Mouse (Mus musculus): ENCODE data around the gene Cbr1. TPM values are rescaled to one million over a fixed set of nuclear protein-coding genes. Genes with fewer than 3 reads are reported as not detected.

Cbr1 gene
- polyA plus RNA-seq, 1 experiment from 2014 or later, result 95.9 TPM

DNA sequence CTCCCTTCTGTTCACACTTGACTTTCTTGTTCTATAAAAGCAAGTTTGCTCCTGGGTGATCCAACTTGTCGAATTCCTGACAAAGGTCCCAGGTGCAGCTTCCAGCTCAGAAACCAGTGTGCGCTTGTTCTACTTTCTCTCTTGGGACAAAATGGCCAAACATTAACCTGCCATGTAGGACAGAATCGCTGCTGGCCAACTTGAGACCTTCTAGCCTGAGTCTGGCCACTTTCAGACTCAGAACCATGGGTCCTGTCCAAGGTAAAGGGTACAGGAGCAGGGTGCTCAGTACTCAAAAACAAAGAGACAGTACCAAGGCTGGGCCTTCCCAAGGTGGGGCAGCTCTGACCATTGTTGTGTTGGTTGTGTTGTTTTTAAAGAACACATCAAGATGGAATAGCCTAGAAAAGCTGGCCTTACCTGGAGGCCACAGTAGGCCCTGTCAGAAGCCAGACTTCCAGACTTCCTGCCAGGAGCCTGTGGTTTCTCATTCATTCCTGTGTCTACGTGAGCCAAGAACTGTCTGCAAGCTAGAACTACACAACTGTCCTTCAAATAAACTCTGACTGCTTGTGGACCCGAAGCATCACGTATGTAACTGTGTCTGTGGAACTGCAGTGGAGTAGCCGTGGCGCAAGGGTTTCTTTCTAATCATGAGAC is 27.2 kb upstream of the Cbr1 start:
- 82% methylated on average over 8 of the region's 8 CpGs for WGBS
- H3K4me2 ChIP-seq (replicated peaks; ENCODE audit: low read depth, low read length), result no peak overlapping the region
- no peak for ATAC-seq (ENCODE audit: insufficient number of reproducible peaks, insufficient read depth, low FRiP score, low read depth)

DNA sequence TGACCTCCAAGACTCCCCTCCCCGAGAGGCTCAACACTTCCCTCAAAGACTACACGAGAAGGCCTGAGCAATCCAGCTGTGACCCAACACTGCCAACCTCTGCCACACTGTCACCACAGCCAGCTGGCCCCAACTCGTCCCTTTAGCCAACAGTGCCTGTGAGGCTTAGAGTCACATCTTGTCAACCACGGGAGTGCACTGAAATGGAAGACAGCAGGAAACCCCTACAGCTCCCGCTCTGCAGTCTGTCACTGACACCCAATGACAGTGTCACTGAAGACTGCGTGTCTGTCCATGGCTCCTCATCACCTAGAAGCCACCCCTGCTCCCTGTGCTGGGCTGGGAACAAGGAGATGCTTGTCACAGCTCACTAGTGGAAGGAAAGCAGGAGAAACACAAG is 24.5 kb upstream of the Cbr1 start:
- 59% methylated on average over 6 of the region's 6 CpGs for WGBS
- Histone ChIP-seq H3K36me3 (ENCODE audit: control insufficient read depth, insufficient read depth, low read length) (peaks cover 4% of the 10 kb centered on the region), H3K4me3 (ENCODE audit: low read depth, low read length) (no peak overlapping the region), H3K9me3 (ENCODE audit: control insufficient read depth, low read depth, low read length) (no peaks in the 10 kb centered on the region), H3K27me3 (ENCODE audit: control insufficient read depth, insufficient read depth, low read length) (no peaks in the 10 kb centered on the region), H3K4me2 (replicated peaks; ENCODE audit: low read depth, low read length) (no peak overlapping the region), H3K4me1 (ENCODE audit: control insufficient read depth, insufficient read depth, low read length) (no peaks in the 10 kb centered on the region; the same call in 1 of the 2 replicates), H3K9ac (replicated peaks; ENCODE audit: low read depth, low read length) (no peak overlapping the region), H3K27ac (ENCODE audit: low read length) (no peak overlapping the region)
- no peak for ATAC-seq (ENCODE audit: insufficient number of reproducible peaks, insufficient read depth, low FRiP score, low read depth)

More for the DNA sequence above, 27.2 kb upstream of the Cbr1 start:
- Histone ChIP-seq H3K9me3 (ENCODE audit: control insufficient read depth, low read depth, low read length) (no peaks in the 10 kb centered on the region), H3K9ac (replicated peaks; ENCODE audit: low read depth, low read length) (no peak overlapping the region), H3K27me3 (ENCODE audit: control insufficient read depth, insufficient read depth, low read length) (no peaks in the 10 kb centered on the region), H3K4me1 (ENCODE audit: control insufficient read depth, insufficient read depth, low read length) (peaks cover 12% of the 10 kb centered on the region; the same call in 1 of the 2 replicates), H3K36me3 (ENCODE audit: control insufficient read depth, insufficient read depth, low read length) (no peaks in the 10 kb centered on the region), H3K27ac (ENCODE audit: low read length) (no peak overlapping the region), H3K4me3 (ENCODE audit: low read depth, low read length) (no peak overlapping the region)

DNA sequence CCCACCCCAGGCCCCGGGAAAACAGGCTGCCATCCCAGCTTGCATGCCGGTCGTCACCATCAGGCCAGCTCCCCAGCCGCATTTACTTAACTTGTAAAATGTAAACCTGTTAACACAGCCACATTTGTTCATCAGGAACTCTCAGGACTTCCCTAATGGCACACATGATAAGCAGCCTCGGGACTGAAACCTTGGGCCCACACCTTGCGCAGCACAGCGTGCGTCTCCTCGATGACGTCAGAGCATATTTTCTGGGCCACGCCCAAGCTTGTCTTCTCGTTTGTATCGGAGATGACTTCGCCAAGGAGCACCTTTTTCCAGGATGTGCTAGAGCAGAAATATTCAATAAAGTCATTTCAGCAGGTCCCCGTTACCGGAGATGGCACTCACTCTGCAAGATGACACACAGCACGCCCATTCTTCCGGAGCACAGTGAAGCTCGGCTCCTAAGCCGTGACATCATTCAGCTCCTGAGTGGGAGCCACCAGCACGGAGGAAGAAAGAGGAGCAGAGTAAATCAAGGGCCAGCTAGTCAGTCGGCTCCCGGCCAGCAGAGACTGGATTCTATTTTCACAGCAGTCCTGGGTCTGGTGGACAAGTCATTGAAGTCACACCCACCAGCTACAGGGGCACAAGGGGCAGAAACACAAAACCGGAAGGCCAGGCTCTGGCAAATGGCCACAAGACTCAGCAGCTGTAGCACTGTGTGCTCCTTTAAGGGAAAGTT is 20.5 kb upstream of the Cbr1 start:
- H3K4me2 ChIP-seq (replicated peaks; ENCODE audit: low read depth, low read length), result no peak overlapping the region
- no peak overlapping the region for H3K9ac ChIP-seq (replicated peaks; ENCODE audit: low read depth, low read length)
- H3K27me3 ChIP-seq (ENCODE audit: control insufficient read depth, insufficient read depth, low read length), result no peaks in the 10 kb centered on the region
- WGBS, result 82% methylated on average over 24 of the region's 24 CpGs
- no peak overlapping the region for H3K27ac ChIP-seq (ENCODE audit: low read length)
- no peaks in the 10 kb centered on the region for H3K4me1 ChIP-seq (ENCODE audit: control insufficient read depth, insufficient read depth, low read length)
- no peak overlapping the region for H3K4me3 ChIP-seq (ENCODE audit: low read depth, low read length)
- H3K9me3 ChIP-seq (ENCODE audit: control insufficient read depth, low read depth, low read length), result no peaks in the 10 kb centered on the region
- ATAC-seq (ENCODE audit: insufficient number of reproducible peaks, insufficient read depth, low FRiP score, low read depth), result 0 out of 2 replicates have a peak, but pooled peaks have one; percentile 28
- H3K36me3 ChIP-seq (ENCODE audit: control insufficient read depth, insufficient read depth, low read length), result peaks cover 7% of the 10 kb centered on the region

DNA sequence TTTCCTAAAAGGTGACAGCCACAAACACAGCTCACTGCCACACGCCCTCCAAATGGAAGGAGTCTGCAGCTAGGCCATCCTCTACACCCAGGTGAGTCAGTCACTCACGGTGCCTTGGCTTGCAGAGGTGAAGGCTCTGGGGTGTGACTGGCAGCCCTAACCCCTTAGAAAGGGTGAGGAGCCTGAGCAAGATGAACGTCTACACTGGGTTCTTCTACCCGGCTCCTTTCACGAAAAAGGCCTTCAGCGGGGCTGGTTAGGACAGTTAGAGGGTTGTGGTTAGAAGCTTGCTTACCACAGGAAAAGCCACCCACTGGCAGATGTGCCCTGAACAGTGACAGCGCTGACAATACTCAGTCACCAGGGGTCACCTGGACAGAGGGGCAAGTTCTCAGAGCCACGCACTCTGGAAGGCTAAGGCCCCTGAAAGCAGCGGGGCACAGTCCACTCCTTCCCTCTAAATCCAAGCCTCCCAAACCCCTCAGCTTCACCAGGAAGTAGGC is 19.9 kb upstream of the Cbr1 start:
- no peaks in the 10 kb centered on the region for H3K27me3 ChIP-seq (ENCODE audit: control insufficient read depth, insufficient read depth, low read length)

DNA sequence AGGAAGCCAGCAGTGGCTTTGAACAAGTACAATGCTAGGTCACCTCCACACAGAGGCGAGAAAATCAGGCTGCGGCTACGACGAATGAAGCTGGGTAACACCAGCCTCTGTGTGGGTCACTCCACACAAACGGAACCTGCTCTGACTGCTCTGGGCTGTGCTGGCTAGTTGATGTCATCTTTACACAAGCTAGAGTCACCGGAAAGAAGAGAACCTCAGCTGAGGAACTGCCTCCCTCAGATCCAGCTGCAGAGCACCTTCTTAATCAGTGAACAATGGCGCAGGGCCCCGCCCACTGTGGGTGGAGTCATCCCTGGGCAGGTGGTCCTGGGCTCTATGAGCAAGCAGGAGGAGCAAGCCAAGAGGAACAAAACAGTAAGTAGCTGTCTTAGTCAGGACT is 19.3 kb upstream of the Cbr1 start:
- ATAC-seq (ENCODE audit: insufficient number of reproducible peaks, insufficient read depth, low FRiP score, low read depth), result no peak

More for the DNA sequence above, 19.9 kb upstream of the Cbr1 start:
- H3K9me3 ChIP-seq (ENCODE audit: control insufficient read depth, low read depth, low read length), result no peaks in the 10 kb centered on the region
- no peak for ATAC-seq (ENCODE audit: insufficient number of reproducible peaks, insufficient read depth, low FRiP score, low read depth)
- H3K27ac ChIP-seq (ENCODE audit: low read length), result no peak overlapping the region
- H3K9ac ChIP-seq (replicated peaks; ENCODE audit: low read depth, low read length), result no peak overlapping the region
- 87% methylated on average over 9 of the region's 9 CpGs for WGBS
- no peaks in the 10 kb centered on the region for H3K4me1 ChIP-seq (ENCODE audit: control insufficient read depth, insufficient read depth, low read length)
- no peak overlapping the region for H3K4me2 ChIP-seq (replicated peaks; ENCODE audit: low read depth, low read length)
- H3K36me3 ChIP-seq (ENCODE audit: control insufficient read depth, insufficient read depth, low read length), result peaks cover 13% of the 10 kb centered on the region
- no peak overlapping the region for H3K4me3 ChIP-seq (ENCODE audit: low read depth, low read length)

DNA sequence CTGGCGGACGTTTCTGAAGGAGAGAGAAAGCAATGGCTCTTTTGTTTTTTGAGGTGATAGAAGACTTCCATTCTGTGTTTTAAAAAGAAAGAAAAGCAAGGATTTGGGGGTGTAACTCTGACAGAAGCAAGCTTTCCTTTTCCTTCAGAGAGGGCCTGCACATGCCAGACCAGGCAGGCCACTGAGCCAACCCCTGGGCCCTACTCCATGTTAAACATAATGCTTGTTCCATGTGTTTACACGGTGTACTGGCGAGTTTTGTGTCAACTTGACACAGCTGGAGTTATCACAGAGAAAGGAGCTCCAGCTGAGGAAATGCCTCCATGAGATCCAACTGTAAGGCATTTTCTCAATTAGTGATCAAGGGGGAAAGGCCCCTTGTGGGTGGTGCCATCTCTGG is 17.4 kb upstream of the Cbr1 start:
- Histone ChIP-seq H3K9ac (replicated peaks; ENCODE audit: low read depth, low read length) (no peak overlapping the region), H3K9me3 (ENCODE audit: control insufficient read depth, low read depth, low read length) (no peaks in the 10 kb centered on the region), H3K36me3 (ENCODE audit: control insufficient read depth, insufficient read depth, low read length) (peaks cover 16% of the 10 kb centered on the region), H3K27me3 (ENCODE audit: control insufficient read depth, insufficient read depth, low read length) (no peaks in the 10 kb centered on the region), H3K4me1 (ENCODE audit: control insufficient read depth, insufficient read depth, low read length) (no peaks in the 10 kb centered on the region), H3K4me3 (ENCODE audit: low read depth, low read length) (no peak overlapping the region), H3K4me2 (replicated peaks; ENCODE audit: low read depth, low read length) (no peak overlapping the region), H3K27ac (ENCODE audit: low read length) (no peak overlapping the region)
- 57% methylated on average over 4 of the region's 4 CpGs for WGBS
- no peak for ATAC-seq (ENCODE audit: insufficient number of reproducible peaks, insufficient read depth, low FRiP score, low read depth)

More for the DNA sequence above, 19.3 kb upstream of the Cbr1 start:
- Histone ChIP-seq H3K4me1 (ENCODE audit: control insufficient read depth, insufficient read depth, low read length) (no peaks in the 10 kb centered on the region), H3K27me3 (ENCODE audit: control insufficient read depth, insufficient read depth, low read length) (no peaks in the 10 kb centered on the region), H3K36me3 (ENCODE audit: control insufficient read depth, insufficient read depth, low read length) (peaks cover 16% of the 10 kb centered on the region), H3K4me3 (ENCODE audit: low read depth, low read length) (no peak overlapping the region), H3K9me3 (ENCODE audit: control insufficient read depth, low read depth, low read length) (no peaks in the 10 kb centered on the region), H3K9ac (replicated peaks; ENCODE audit: low read depth, low read length) (no peak overlapping the region), H3K27ac (ENCODE audit: low read length) (no peak overlapping the region), H3K4me2 (replicated peaks; ENCODE audit: low read depth, low read length) (no peak overlapping the region)
- 72% methylated on average over 8 of the region's 8 CpGs for WGBS

DNA sequence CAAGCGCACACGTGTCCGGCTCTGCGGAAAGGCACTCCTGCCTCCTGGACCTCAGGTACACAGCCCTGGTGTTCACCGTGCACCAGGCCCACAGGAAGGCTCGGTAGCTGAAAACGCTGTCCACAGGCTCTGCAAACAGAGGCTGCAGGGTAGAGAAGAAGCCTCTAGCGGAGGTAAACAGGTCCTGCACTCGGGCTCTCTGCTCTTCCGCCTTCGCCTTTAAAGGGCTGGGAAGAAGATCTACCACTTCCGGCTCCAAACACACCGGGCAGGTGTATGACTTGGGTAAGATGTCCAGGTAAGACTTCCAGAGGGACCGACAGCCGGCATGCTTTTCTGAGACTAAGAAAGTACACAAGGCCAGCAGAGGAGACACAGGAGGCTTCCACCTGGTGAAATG is 14.7 kb upstream of the Cbr1 start:
- Histone ChIP-seq H3K4me3 (ENCODE audit: low read depth, low read length) (no peak overlapping the region), H3K9me3 (ENCODE audit: control insufficient read depth, low read depth, low read length) (no peaks in the 10 kb centered on the region), H3K27ac (ENCODE audit: low read length) (no peak overlapping the region), H3K9ac (replicated peaks; ENCODE audit: low read depth, low read length) (no peak overlapping the region), H3K4me2 (replicated peaks; ENCODE audit: low read depth, low read length) (no peak overlapping the region), H3K4me1 (ENCODE audit: control insufficient read depth, insufficient read depth, low read length) (no peaks in the 10 kb centered on the region), H3K27me3 (ENCODE audit: control insufficient read depth, insufficient read depth, low read length) (no peaks in the 10 kb centered on the region), H3K36me3 (ENCODE audit: control insufficient read depth, insufficient read depth, low read length) (peaks cover 13% of the 10 kb centered on the region; the same call in 1 of the 2 replicates)
- 76% methylated on average over 15 of the region's 15 CpGs for WGBS
- ATAC-seq (ENCODE audit: insufficient number of reproducible peaks, insufficient read depth, low FRiP score, low read depth), result no peak

DNA sequence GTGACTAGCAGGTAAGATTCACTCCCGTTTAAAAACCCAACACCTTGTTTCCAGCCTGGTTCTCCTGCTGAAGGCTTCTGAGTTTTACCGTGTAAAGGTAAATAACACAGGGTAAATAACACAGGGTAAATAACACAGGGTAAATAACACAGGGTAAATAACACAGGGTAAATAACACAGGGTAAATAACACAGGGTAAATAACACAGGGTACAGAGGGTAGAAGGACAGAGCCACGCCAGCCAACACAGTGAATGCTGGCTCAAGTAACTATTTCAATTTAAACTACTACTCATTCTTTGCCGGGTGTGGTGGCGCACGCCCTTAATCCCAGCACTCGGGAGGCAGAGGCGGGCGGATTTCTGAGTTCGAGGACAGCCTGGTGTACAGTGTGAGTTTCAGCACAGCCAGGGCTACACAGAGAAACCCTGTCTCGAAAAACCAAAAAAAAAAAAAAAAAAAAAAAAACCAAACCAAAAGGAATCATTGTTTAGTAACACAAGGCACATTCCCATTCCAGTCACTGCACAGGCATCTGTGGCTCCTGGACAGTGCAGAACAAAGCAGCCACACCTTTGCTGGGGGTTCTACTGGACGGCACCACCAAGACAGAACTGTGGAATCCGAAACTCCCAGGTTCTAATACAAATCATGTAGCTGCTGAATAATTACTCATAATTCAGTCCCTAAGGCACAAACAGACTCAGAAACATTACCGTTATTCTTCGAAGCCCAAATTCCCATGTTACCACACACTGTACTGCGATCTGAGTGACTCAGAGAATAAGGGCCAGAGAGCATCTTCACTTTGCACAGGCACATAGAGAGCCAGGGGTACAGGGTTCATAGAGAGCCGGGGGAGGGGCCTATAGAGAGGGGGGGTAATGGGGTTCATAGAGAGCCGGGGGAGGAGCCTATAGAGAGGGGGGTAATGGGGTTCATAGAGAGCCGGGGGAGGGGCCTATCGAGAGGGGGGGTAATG is 13.9 kb upstream of the Cbr1 start:
- no peaks in the 10 kb centered on the region for H3K4me1 ChIP-seq (ENCODE audit: control insufficient read depth, insufficient read depth, low read length)
- 86% methylated on average over 20 of the region's 20 CpGs for WGBS
- no peak overlapping the region for H3K4me3 ChIP-seq (ENCODE audit: low read depth, low read length)
- no peak for ATAC-seq (ENCODE audit: insufficient number of reproducible peaks, insufficient read depth, low FRiP score, low read depth)
- H3K27me3 ChIP-seq (ENCODE audit: control insufficient read depth, insufficient read depth, low read length), result no peaks in the 10 kb centered on the region
- H3K36me3 ChIP-seq (ENCODE audit: control insufficient read depth, insufficient read depth, low read length), result peaks cover 13% of the 10 kb centered on the region; the same call in 1 of the 2 replicates
- H3K4me2 ChIP-seq (replicated peaks; ENCODE audit: low read depth, low read length), result no peak overlapping the region
- H3K9ac ChIP-seq (replicated peaks; ENCODE audit: low read depth, low read length), result no peak overlapping the region
- H3K9me3 ChIP-seq (ENCODE audit: control insufficient read depth, low read depth, low read length), result no peaks in the 10 kb centered on the region
- H3K27ac ChIP-seq (ENCODE audit: low read length), result no peak overlapping the region
